Mouse (Mus musculus) leukemia stem cell, adult 10-12 weeks (primary cell): ENCODE measurements around the gene Atp1b4. TPM values are rescaled to one million over a fixed set of nuclear protein-coding genes. Genes with fewer than 3 reads are reported as not detected.

Experiments used
- polyA plus RNA-seq: library from polyadenylated mRNA; stranded (reverse); fragments of >175 nt; gene quantifications from 2 replicates; pipeline ENCODE4 v1.2.3, GENCODE M21; 2012; ENCODE audit warnings: low replicate concordance

Atp1b4 gene
- polyA plus RNA-seq: not detected in 2 replicates

GRCm38 (mm10) chrX:38315884-38316283 lies at the start of gene Atp1b4:
Gene Atp1b4 (plus strand): TSS chrX:38316184.

Other genes with a start within 250 kb of the Atp1b4 start
- not detected in 2 replicates for gene Rhox10, start 249.7 kb upstream of the Atp1b4 start, polyA plus RNA-seq
- gene Rhox11, start 231.0 kb upstream of the Atp1b4 start, polyA plus RNA-seq: not detected in 2 replicates
- not detected in 2 replicates for gene Rhox12, start 205.3 kb upstream of the Atp1b4 start, polyA plus RNA-seq
- gene Rhox13, start 195.0 kb upstream of the Atp1b4 start, polyA plus RNA-seq: not detected in 2 replicates
- 2.2 and 3.6 TPM in 2 replicates for gene Zbtb33, start 126.4 kb upstream of the Atp1b4 start, polyA plus RNA-seq
- not detected in 2 replicates for gene Tmem255a, start 63.7 kb upstream of the Atp1b4 start, polyA plus RNA-seq
- 0.52 and 8.4 TPM in 2 replicates for gene Lamp2, start 140.3 kb downstream of the Atp1b4 start, polyA plus RNA-seq